Mouse (Mus musculus) embryo, embryonic 10.5 days (tissue): ENCODE data around the gene Pax8.
A peak's percentile ranks its signal among the peaks of the same experiment; 100 is the strongest.

Experiments
- DNase-seq: peaks from one replicate; pipeline ENCODE4 v3.0.0-alpha.2; 2015; ENCODE audit warnings: low spot score

The Pax8 gene

DNA sequence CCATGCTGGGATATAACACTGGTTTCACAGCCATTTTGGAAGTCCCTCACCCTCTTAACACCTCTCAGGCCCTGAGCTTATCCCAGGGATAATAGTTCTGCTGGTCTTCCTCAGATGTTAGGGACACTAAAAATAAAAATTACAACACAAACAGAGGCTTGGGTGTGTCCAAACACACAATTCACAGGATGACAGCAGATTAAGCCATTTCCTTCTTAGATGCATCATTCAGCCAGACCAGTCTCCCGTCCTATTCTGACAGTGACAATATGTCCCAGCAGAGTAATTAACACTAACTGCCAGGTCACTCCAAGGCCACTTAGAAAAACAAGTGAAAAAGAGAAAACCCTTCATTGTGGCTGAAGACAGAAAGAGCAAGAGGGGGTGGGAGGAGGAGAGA, 8.2 kb downstream of the Pax8 start:
- DNase-seq, result no peak

DNA sequence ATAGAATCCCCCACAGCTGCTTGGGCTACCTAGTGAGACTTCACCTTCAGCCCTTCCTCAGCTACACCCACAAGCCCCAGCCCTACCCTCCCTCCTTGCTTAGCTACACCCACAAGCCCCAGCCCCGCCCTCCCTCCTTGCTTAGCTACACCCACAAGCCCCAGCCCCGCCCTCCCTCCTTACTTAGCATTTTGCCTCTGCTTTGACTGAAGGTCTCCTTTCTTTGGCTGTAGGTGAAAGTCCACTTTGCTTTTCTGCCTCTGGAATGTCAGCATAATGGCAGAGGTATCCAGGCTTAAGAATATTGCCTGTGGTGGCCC, 14.6 kb downstream of the Pax8 start:
- DNase-seq, result peak; percentile 44

DNA sequence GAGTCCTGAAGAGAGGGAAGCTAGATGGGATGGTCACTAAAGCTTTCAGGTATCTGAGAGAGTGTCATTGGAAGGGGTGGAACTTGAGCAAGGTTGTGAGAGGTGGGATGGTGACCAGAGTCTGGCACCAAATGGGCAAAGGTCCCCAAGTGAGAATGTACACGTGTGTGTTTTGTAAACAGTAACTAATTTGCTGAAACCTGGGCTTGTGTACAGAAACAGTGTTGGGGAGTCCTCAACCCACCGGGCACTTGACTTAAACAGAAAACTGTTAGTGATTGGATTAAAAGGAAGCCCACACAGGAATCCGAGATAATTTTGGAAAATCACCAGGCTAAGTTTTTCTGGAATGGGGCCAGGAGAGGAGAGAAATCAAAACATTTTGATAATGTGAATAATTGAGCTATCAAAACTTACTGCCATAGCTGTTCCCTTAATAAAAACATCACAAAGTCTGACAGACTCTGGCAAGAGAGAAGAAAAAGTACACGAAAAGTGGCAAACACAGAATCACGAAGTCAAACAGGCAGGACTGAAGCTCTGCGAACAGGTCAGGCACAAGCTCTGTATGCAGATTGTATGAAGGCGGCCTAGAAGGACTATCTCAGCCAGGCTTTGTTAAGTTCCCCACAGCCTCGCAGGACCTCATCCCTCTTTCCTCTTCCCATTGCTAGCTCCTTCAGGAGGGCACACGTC, 15.1 kb downstream of the Pax8 start:
- no peak for DNase-seq

DNA sequence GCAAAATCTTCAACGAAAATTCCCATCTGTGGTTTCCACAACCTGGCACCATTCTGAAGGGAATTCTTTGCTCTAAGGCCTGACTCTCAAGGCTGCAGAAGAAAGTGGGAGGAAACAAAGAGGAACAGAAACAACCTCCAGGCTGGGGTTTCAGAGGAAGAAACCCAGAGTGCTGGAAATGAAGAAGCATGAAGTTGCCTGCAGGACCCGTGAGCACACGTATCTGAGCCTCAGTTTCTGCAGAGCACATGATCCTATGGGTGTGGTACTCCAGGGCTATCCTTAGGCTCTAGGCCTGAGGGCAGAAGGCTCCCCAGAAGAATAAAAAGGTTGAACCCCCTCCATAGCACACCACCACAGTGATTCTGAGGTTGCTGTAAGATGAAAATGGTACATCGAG, 18.6 kb downstream of the Pax8 start:
- no peak for DNase-seq

DNA sequence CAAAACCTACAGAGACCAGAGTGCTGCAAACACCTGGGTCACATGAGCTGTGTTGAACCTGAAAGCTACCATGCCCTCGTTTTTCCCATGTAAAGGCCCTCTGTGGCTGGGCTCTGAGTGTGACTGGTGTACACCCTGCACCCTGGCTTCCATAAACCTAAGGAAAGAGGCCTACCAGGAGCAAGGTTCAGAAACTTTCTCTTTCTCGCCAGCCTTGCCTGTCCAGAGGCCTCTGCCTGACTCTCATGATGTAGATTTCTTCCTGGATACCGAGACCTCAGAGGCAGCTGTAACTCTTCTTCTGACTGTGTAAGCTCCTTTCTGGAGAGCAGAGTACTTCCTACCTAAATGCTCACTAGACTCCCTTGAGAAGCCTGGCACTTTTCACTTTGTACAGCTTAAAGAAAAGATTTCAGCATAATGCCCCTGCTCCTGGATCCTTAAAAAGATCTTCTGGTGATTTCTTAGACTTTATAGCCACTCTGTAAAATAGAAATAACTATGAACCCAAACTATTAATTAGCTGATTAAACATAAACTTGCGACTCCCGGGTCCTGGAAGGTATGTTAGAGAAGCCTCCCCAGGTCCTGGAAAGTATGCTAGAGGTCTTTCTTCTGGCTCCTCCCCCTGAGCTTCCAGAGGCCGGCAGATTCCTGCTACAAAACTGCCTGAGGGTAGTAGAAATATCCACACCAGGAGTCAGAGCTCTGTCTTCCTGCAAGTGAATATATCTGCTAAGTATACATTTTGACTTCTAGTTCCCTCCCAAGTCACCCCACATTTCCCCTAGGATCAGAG, 20.1 kb downstream of the Pax8 start:
- DNase-seq, result peak; percentile 12

DNA sequence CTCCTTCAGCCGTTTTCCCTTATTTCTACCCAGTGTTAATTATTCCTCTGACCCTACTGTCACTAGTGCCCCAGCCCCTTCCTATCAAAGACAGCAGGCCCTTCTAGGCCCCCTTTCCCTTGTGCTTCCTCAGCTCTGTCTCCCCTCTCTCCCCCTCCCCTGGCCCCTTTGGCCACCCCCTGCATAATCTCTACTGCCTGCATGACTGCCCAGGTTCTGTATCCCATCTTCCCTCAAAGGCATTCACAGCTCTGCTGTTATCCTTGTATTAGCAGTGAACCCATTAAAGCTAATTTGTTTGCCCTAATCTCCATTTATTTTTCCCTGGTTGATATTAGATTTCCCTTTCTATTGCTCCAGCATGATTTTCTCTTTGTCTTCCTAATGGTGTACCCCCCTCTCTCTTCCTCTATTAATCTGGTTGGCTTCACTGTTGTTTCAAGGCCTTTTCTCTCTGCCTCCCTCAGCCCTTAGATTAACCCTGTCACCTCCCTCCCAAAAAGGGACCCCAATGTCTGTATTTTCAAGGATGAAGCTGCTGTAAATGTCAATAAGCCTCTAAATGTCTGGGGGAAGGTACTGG, 20.9 kb downstream of the Pax8 start:
- no peak for DNase-seq

DNA sequence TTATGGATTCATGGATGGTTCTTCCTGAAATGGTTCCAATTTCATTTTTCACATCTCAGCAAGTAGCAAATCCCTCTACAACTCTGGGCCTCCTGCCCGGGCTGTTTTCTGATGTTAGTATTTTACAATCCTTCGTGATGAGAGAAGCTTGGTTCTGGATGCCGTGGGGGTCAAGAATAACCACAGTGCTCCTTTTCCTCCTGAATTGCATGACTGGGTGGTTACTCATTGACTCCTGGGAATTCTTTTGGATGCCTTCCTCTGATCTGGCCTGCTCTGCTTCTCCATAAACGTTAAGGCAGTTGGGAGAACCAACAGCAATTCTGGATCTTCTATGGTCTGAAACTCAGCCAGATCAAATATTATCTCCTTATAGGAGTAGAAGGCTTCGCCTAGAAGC, 22.2 kb downstream of the Pax8 start:
- DNase-seq, result no peak

DNA sequence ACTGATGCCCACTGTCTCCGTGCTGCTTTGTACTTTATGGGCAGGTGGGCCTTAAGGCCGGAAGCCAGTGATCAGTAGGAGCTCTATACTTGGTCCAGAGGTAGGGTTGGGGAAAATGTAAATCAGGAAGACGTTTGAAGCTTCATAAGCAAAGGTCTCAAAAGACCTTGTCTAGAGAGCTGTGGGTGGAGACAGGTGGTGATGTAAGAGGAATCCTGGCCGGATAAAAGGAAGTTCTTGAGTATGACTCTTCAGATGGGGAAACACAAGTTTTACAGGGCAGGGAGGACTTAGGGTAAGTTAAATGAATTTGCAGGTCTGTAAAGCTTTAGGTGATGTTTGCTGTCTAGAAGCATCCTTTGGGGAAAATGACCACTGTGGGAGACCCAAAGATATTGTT, 26.3 kb downstream of the Pax8 start:
- no peak for DNase-seq

DNA sequence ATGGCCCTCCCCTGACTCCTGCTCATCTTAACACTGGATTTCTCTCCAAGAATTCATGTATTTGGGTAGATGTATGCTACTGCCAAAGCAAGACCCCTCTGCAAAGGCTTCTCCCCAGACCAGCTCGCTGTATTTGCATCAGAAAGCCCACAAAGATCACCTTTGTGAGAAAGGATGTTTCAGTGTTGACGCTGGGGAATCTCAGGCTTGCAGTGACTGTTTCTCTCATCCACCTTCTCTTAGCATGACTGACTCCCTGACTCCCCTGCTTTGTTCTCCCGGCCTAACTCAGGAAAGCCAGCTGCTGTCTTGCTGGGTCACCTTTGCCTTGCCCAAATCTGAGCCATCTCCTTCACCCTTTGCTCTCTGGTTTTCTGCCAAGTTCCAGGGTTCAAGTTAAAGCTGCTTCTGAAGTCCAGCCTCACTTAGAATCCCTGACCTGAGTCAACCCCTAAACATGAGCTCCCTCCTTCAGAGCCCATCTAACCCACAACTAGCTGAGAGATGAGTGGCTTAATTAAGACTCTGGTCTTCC, 32.1 kb downstream of the Pax8 start:
- DNase-seq, result no peak

DNA sequence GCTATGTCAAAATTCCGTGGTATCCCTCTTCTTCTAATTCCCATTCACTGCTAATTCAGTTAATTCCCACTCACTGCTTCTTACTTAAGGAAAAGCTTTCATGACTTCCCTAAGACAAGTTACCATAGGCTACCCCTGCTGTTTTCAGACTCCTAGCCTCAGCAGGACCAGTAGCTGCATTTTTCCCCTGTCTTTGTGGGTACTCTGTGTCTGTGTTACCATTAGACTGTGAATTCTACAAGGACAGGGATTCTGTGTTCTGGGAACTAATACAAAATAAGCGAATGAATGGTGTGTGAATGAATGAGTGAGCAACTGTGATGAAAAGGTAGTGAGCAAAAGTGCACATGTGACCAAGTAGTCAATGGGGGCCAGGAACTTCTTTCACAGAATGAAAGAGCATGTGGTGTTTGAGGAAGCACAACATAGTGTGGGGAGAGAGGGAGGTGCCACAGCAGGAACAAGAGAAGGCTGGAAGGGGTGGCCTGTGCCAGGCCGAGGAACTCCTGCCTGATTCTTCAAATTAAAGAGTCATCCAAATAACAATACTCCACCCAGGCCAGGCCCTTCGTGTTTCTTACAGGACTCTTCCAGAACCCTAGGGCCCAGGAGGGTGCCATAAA, 33.0 kb downstream of the Pax8 start:
- DNase-seq, result no peak

DNA sequence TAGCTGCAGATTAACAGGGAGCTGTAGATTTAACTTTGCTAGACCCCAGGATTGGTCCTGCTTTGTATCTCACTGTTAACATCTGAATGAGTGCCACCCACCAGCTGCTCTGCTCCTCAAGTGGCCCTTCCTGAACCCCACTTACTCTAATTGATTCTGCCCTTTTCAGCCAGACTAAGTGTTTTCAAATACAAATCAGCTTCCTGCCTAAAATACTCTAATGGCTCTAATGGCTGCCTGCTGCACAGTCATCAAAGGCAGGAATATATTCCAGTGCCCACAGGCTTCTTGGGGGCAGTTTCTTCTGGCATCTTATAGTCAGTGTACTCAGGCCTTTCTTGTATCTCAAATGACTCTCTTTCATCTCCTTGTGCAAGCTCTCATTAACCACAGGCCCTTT, 33.5 kb downstream of the Pax8 start:
- no peak for DNase-seq

DNA sequence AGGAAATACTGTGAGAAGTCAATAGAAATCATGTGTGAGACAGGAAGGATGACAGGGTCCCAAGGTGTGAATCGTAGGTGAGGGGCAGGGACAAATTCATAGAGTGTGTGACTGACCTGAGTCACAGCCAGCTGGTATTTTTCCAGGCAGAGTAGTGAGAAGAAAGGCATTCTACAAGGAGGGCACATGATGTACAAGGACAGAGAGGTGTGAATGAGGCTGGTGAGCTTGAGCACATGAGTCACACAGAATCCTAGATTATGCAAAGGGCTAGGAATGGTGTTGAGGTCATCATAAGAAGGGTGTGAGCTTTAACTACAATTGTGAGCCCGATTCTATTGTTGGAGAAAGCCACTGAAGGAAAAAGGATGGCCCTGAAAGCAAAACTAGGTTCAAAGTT, 35.3 kb downstream of the Pax8 start:
- no peak for DNase-seq

DNA sequence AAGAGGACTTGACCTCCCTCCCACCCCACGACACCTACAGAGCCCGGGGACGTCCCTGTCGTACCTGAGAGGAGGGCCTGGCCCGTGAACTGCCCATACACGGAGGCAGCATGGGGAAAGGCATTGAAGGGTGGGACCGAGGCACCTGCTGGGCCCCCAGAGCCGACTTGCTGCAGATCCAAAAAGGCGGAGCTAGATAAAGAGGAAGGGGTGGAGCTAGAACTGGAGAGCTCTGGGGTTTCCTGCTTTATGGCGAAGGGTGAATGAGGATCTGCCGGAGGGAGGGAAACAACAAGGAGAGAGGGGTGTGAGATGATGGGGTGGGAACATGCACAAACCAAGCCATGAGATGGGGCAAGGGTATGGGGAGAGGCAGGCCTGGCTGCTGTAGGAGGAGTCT, 39.7 kb downstream of the Pax8 start:
- DNase-seq, result no peak

DNA sequence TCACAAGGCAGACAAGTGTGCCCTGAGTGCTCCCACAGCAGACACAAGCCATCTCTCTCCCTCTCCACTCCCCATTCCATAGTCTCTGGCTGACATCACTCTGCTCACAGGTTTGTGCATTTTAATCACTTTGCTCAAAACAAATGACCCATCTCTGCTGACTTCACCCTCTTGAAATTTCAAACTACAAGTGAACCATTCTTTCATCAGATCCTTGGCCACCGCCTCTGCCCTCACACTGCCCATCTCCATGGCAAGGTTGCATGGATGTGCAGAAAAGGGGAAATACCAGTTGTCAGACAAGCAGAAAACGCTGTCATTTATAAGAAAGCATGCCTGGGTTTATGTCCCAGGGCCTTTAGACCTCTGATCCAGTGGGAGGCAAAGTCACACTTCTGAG, 40.7 kb downstream of the Pax8 start:
- no peak for DNase-seq

DNA sequence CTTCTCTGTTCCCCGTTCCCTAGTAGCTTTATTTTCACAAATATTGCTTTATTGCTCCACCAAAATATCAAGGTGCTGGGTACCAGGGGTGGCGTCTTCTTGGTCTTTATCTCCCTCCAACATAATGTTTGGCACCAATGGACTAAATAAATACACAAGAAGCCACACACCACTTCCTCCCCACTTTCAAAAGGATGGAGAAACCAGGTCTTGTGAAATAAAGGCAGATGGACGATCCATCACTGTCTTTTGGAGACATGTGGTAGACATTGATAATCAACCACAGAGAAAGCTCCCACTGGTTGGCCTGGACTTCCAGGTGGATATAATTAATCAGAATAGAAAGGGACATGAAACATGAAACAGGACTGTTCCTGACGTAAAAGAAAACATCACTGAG, 45.6 kb downstream of the Pax8 start:
- no peak for DNase-seq

DNA sequence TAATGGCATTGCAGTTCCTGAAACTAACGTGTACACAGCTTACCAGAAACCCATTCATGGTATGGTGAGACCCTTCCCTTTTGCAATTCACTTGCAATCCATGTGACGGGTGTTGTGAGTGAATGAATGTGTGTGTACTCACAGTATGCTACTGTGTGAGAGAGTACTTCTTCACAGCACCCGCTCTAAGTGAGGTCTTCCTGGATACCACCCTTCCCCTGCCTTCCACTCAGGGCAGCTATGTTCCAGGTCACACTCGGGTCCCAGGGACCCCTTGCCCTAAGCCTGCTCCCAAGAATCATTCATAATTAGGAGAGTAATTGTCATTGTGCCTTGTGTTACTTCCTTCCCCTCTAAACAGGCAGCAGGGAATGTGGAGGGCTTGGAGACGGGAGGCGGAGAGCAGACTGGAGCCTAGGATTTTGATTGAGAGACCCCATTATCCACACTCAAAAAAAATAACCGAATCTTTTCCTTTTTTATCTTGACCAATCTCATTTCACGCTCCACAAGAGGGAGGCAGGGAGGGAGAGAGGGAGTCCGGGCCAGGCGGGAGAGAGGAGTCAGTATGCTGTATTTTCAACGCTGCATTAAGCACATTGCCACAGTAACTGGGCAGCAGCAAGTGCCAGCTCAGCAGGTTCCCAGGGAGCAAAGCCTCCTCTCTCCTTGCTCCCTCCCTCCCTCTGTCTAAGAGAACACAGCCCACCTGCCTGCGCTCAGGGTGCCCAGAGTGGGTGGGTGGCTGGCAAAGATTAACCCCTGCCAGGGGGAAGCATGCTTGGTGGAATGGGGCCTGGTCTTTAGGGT, 47.3 kb downstream of the Pax8 start:
- peak; percentile 26 for DNase-seq

DNA sequence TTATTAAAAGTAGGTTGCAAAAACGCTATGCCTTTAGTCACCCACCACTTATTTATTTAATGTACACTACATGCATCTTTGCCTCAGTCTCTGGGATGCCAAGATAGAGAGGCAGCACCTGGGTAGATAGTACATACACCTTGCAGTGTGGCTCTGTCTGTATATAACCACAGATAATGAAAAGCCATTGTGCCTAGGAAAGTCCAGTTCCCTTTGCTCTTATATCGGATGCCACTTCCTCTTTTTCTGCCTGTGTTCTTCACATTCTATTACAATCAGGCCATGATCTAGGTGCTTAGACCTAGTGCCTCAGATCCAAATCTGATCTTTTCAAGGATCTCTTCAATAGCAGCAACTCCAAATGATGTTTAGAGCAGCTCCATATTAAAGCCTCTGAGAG, 49.8 kb downstream of the Pax8 start:
- no peak for DNase-seq

DNA sequence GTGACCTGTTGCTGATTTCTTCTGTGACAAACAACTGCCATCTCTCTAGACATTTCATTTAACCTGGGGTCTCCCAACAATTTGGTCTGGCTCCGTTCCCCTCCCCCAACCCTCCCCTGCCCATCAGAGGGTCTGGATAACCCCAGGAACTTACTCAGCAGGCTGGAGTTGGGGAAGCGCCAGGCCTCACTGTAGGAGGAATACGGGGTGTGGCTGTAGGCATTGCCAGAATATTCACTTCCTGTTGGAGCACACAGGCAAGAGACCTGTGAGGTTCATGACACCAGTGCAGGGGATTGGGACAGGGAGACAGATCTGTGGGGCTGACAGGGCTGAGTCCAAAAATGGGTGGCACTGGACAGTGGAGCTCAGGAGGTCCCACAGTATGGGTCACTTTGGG, 52.6 kb downstream of the Pax8 start:
- DNase-seq, result no peak

DNA sequence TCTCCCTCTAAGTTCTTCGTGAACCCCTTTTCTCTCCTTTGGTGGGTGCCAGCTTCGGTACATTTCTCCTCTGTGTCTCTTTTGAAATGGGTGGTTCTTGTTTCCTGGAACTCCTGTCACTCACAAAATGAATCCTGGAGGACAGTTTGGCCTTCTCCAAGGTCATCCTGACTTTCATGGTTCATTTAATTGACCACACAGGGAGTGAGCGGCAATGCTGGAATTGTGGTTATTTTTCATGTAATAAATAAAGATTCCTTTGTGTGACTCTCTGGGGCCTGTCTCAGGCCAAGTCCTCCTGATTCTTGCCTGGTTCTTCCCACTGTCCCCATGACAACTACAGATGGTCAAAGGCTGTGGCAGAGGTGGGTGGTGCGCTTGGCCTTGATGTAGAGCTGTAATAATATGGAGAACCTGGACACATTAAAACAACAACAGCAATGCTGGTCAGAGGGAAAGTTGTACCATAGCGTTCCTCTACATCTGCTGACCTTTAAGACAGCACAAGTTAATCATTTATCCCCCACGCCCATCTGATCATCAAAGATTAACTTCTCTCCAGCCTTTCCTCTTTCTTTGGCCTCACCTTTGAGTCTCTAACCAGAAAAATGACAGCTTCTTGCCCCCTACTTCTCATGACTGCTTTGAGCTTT, 54.1 kb downstream of the Pax8 start:
- DNase-seq, result no peak

DNA sequence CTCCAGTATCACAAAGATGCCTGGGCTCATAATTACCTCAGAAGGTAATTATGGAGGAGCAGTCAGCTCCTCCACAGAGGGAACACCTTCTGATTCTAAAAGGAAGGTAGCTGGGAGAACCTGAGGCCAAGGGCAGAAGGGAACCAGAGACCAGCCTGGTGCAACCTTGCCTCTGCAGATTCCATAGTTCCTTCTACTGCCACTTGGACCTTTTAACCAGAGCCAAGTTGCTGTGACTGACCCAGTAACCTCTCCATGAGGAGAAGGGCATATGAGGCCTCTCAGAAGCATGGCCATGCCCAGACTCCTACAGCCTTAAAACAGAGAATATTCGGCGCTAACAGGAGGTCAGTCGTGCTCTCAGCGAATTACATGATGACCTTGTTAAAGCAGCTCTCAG, 57.8 kb downstream of the Pax8 start:
- DNase-seq, result no peak

DNA sequence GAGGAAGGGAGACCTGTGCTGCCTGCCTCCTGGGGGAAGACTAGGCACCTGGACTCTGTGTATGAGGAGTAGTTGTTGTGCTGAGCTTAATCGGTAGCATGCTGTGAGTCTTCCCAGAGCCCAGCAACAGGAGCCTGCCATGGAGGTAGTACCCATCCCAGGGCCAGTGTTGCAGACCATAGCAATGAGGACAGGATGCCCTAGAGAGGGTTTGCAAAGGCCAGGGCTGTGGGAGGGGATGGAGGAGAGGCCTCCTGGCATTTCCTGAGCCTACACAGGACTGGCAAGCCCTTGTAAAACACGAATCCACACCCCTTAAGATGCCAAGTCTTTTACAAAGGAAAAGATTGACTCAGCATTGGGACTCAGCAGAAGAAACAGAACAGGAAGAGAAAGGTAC, 58.3 kb downstream of the Pax8 start:
- DNase-seq, result no peak

DNA sequence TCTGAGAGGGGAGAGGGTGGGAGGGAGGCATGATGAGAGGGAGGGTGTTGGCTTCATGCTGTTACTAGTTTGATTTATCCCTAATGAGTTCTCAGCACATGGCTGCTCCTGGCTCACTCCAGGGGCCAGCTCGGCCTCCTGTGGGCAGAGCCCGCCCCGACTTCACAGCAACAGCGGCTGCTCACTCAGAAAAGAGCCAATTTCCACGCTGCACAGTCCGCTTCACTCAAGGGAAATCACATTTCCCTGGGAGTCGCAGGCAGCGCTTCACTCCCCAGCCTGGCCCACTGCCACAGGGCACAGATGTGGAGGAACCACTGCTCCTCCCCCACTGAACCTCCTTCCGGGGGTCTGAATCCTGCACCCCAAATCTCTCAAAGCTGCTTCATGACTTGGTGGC, 58.7 kb downstream of the Pax8 start:
- no peak for DNase-seq
